Mouse (Mus musculus) liver, embryonic 13.5 days (tissue): Measurements from ENCODE around the gene Krtap29-1. TPM values are rescaled to one million over a fixed set of nuclear protein-coding genes. Genes with fewer than 3 reads are reported as not detected.

ENCODE experiments used
- ATAC-seq: fragments of 200-750 bp; cut with Nextera tagmentation; 2 replicates; pipeline ENCODE4 v1.8.0; 2017; ENCODE audit warnings: low read depth, mild to moderate bottlenecking, moderate number of reproducible peaks, moderate library complexity
- DNase-seq: peaks from one replicate; pipeline ENCODE4 v3.0.0; 2022
- H3K27ac ChIP-seq: fragments of 300-500 bp; sonication (generic); 2 replicates; pipeline ENCODE4 v1.5.1; 2015; ENCODE audit warnings: moderate library complexity, mild to moderate bottlenecking, inconsistent platforms
- H3K27me3 ChIP-seq: fragments of 300-500 bp; sonication (generic); 2 replicates; pipeline ENCODE4 v1.6.1; 2015; ENCODE audit warnings: mild to moderate bottlenecking, inconsistent platforms
- H3K36me3 ChIP-seq: fragments of 300-500 bp; sonication (generic); 2 replicates; pipeline ENCODE4 v1.6.1; 2015; ENCODE audit warnings: mild to moderate bottlenecking, inconsistent platforms
- H3K4me1 ChIP-seq: fragments of 300-500 bp; sonication (generic); replicated peaks from 2 replicates; pipeline ENCODE4 v1.6.1; 2015; ENCODE audit warnings: inconsistent platforms
- H3K4me2 ChIP-seq: fragments of 300-500 bp; sonication (generic); 2 replicates; pipeline ENCODE4 v1.6.1; 2015; ENCODE audit warnings: inconsistent platforms, mild to moderate bottlenecking, moderate library complexity
- H3K4me3 ChIP-seq: fragments of 300-500 bp; sonication (generic); replicated peaks from 2 replicates; pipeline ENCODE4 v1.5.1; 2015; ENCODE audit warnings: mild to moderate bottlenecking, inconsistent platforms
- H3K9ac ChIP-seq: fragments of 300-500 bp; sonication (generic); 2 replicates; pipeline ENCODE4 v1.6.1; 2015; ENCODE audit warnings: mild to moderate bottlenecking, inconsistent platforms
- H3K9me3 ChIP-seq: fragments of 300-500 bp; sonication (generic); replicated peaks from 2 replicates; pipeline ENCODE4 v1.6.1; 2016; ENCODE audit warnings: inconsistent platforms
- WGBS: fragments of 180-500 bp; shearing (Covaris S2); methylation state at CpG from one replicate; pipeline ENCODE4 v1.1.7; 2015; ENCODE audit not compliant: insufficient replicate concordance; 5-methylcytosine and 5-hydroxymethylcytosine counted together
- polyA plus RNA-seq: library from polyadenylated mRNA; unstranded; fragments of >200 nt; fragmentation: Nextera tagmentation; extraction: Ambion mirVana; gene quantifications from 2 replicates; pipeline ENCODE4 v1.2.1, GENCODE M21; 2015

The Krtap29-1 gene
- polyA plus RNA-seq, 1 experiment from 2014 or later: not detected

DNA sequence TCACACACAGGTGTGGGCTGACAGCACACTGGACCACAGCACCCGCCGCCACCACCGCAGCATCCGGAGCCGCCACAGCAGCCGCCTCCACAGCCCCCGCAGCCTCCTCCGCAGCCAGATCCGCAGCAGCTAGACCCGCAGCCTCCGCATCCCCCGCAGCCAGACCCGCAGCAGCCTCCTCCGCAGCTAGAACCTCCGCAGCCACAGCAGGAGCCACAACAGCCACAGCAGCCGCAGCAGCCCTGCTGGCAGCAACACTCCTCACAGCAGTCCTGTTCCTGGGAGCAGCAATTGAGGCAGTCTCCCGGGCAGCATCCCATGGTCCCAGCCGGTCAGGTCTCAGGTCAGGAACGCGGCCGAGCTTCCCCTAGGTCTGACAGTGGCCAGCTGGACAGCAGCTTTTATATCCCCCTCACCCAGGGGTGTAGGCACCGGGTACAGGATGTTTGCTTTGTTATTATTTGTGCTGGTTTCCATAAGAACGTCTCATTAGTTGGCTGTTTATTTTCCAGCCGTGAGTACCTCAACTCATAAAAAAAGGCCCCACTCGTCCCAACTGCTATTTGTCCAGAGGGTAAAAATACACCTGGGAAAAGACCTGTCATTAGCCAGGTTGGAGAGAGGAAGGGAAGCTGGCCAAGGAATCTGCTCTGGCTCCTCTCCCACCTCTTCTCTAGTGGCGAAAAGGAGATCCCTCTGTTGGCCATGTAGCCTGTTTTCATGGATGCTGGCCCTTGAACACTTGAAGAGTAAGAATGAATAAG is 14.9 kb upstream of the Krtap29-1 start, which contains the start of gene Krtap17-1:
Gene Krtap17-1, minus strand, starts transcription at position 375 of the 764 bp plus-strand sequence.
- no peaks in the 10 kb centered on the region for H3K4me1 ChIP-seq
- H3K36me3 ChIP-seq: no peaks in the 10 kb centered on the region
- H3K27ac ChIP-seq: no peak within 1 kb of the TSS
- H3K9me3 ChIP-seq: no peaks in the 10 kb centered on the region
- no peak within 1 kb of the TSS for H3K9ac ChIP-seq
- DNase-seq: no peak
- no peak for ATAC-seq
- H3K4me3 ChIP-seq: no peak within 1 kb of the TSS
- H3K4me2 ChIP-seq: no peak within 1 kb of the TSS
- 31% methylated on average over 26 of the region's 26 CpGs for WGBS
- peaks cover 14% of the 10 kb centered on the region for H3K27me3 ChIP-seq

DNA sequence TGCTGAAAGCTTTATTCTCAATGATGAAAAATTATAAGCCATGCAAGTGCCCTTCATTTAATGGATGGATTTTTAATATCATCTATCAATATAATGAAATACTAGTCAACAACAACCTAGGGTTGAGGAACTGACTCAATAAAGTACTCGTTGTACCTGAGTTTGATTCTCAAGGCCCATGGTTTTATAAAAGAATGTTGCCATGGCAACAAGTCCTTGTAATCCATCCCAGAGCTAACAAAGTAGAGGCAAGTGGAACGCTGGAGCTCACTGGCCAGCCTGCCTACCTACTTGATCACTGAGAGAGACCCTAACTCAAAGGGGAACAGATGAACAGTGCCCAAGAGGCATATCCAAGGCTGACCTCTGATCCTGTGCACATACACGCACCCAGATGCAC is 11.7 kb upstream of the Krtap29-1 start:
- no peaks in the 10 kb centered on the region for H3K4me1 ChIP-seq
- ATAC-seq: no peak
- H3K36me3 ChIP-seq: no peaks in the 10 kb centered on the region
- DNase-seq: no peak
- H3K9ac ChIP-seq: no peak overlapping the region
- peaks cover 14% of the 10 kb centered on the region for H3K27me3 ChIP-seq
- H3K9me3 ChIP-seq: no peaks in the 10 kb centered on the region
- no peak overlapping the region for H3K27ac ChIP-seq
- H3K4me3 ChIP-seq: no peak overlapping the region
- WGBS: 60% methylated on average over 3 of the region's 3 CpGs
- H3K4me2 ChIP-seq: no peak overlapping the region

DNA sequence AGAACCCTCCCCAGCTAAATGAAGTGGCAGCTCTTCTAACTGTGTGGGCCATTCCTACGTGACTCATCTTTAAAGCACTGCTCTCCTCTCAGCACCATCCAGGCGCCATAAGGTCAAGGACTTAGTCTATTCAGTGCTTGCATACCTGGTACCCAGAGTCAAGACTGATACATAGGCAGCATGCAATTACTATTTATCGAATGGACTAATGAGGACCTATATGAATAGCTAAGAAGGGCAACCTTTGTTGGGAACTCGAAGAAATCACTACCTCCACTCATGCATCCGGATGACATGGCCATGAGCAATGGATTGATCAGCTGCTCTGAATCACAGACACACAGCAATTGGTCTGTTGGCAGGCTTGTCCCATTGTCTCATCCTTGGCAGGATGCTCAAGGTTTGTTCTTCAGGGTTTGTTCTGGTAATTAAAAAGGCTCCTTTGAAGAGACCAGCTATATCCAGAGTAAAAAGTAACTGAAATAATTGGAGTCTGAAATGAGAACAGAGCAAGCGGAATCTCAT is 11.1 kb upstream of the Krtap29-1 start:
- no peak overlapping the region for H3K4me2 ChIP-seq
- peaks cover 14% of the 10 kb centered on the region for H3K27me3 ChIP-seq
- no peak overlapping the region for H3K9ac ChIP-seq
- no peaks in the 10 kb centered on the region for H3K36me3 ChIP-seq
- WGBS: 50% methylated on average over 6 of the region's 6 CpGs
- no peak for ATAC-seq
- H3K27ac ChIP-seq: no peak overlapping the region
- no peaks in the 10 kb centered on the region for H3K4me1 ChIP-seq
- no peak for DNase-seq
- H3K4me3 ChIP-seq: no peak overlapping the region
- H3K9me3 ChIP-seq: no peaks in the 10 kb centered on the region

DNA sequence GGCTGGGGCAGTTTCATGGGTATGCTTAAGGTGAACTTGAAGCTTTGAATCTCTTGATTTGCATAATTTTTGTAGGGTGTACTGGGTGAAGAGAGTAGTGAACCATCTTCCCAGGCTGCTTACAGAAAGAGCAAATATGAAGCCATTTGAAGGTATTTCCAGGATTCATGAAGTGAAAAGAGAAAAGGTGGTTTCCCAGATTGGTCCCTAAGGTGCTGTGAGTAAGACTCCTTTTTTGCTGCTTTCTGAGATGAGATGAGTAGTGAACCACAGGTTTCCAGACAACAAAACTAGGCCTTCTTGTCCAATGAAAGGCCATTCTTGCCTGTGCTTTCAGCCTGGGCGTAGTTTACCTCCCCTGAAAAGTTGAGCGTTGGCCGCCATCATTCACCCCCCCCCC is 9.7 kb upstream of the Krtap29-1 start:
- DNase-seq (no peak), ATAC-seq (no peak)
- Histone ChIP-seq H3K4me1 (no peaks in the 10 kb centered on the region), H3K9ac (no peak overlapping the region), H3K36me3 (no peaks in the 10 kb centered on the region), H3K27ac (no peak overlapping the region), H3K4me2 (no peak overlapping the region), H3K27me3 (peaks cover 5% of the 10 kb centered on the region), H3K9me3 (no peaks in the 10 kb centered on the region), H3K4me3 (no peak overlapping the region)
- 70% methylated on average over 3 of the region's 3 CpGs for WGBS

DNA sequence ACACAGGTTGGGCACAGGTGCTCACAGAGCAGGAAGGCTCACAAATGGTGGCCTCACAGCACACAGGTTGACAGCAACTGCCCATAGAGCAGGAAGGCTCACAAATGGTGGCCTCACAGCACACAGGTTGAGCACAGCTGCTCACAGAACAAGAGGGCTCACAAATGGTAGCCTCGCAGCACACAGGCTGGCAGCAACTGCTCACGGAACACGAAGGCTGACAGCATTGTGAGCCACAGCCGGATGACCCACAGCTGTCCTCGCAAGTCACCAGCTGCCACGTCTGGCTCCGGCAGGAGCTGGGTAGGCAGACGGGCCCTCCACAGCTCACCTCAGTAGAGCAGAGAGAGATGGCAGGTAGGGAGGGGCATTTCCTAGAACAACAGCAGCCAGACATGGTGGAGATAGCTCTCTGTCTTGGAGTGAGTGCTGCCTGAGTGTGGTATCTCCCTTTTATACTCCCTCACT is 7.4 kb upstream of the Krtap29-1 start, which contains the start of gene Krtap16-1:
Gene Krtap16-1, minus strand, starts transcription at position 418 of the 468 bp plus-strand sequence.
- Histone ChIP-seq H3K4me2 (no peak within 1 kb of the TSS), H3K36me3 (no peaks in the 10 kb centered on the region), H3K4me3 (no peak within 1 kb of the TSS), H3K4me1 (no peaks in the 10 kb centered on the region), H3K27me3 (no peaks in the 10 kb centered on the region), H3K9ac (no peak within 1 kb of the TSS), H3K9me3 (no peaks in the 10 kb centered on the region), H3K27ac (no peak within 1 kb of the TSS)
- ATAC-seq: no peak
- DNase-seq: no peak
- 62% methylated on average over 8 of the region's 8 CpGs for WGBS

DNA sequence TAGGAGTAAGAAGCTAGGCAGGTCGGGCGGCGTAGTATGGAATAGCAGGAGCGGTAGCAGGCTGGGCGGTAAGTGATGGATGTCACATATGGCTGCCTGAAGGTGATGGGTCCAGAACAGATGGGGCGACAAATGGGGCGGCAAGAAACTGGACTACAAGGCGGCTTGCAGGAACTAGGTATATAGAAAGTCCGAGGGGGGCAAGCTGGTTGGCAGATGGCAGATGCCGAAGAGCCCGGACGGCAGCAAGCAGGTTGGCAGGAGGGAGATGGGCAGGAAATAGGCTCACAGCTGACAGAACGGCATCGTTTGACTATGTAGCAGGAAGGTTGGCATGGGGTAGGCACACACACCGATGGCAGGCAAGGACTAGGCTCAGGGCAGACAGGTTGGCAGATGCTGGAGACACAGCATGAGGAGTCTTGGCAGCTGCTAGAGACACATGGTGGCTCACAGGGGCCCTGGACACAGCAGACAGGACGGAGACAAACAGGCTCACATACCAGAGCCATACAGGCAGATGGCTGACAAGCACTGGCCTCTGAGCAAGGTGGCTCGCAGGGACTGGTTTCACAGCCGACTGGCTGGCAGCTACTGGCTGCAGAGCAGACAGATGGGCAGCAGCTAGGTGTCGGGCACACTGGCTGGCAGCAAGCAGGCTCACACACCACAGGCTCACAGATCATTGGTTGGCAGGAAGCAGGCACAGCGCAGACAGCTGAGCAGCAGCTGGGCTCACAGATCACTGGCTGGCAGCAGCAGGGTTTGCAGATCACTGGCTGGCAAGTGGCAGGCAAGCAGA is 6.6 kb upstream of the Krtap29-1 start:
- Histone ChIP-seq H3K27me3 (no peaks in the 10 kb centered on the region), H3K4me2 (no peak overlapping the region), H3K27ac (no peak overlapping the region), H3K9ac (no peak overlapping the region), H3K36me3 (no peaks in the 10 kb centered on the region), H3K9me3 (no peaks in the 10 kb centered on the region), H3K4me3 (no peak overlapping the region), H3K4me1 (no peaks in the 10 kb centered on the region)
- 71% methylated on average over 20 of the region's 20 CpGs for WGBS
- ATAC-seq (no peak), DNase-seq (no peak)

DNA sequence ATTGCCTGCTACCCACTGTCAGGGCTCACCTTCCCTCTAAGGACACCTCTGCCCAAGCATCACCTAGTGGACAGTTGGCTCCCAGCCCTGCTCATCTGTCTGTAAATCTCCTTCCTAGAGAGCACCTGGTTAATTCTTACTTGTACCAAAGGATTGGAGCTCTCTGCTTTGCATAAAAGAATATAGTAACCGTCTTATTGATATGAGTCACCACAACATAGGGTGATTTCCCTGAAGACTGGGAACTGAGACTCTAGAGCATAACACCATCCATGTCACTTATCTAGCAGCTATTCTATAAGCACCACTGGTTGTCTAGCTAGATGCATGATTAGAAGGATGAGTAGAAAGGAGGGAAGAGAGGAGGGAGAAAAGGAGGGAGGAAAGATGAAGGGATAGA is 4.6 kb upstream of the Krtap29-1 start:
- DNase-seq: no peak
- Histone ChIP-seq H3K27ac (no peak overlapping the region), H3K4me3 (no peak overlapping the region), H3K4me2 (no peak overlapping the region), H3K9ac (no peak overlapping the region), H3K9me3 (no peaks in the 10 kb centered on the region), H3K4me1 (no peaks in the 10 kb centered on the region), H3K27me3 (no peaks in the 10 kb centered on the region), H3K36me3 (no peaks in the 10 kb centered on the region)
- 67% methylated on average over 1 of the region's 1 CpGs for WGBS
- no peak for ATAC-seq

DNA sequence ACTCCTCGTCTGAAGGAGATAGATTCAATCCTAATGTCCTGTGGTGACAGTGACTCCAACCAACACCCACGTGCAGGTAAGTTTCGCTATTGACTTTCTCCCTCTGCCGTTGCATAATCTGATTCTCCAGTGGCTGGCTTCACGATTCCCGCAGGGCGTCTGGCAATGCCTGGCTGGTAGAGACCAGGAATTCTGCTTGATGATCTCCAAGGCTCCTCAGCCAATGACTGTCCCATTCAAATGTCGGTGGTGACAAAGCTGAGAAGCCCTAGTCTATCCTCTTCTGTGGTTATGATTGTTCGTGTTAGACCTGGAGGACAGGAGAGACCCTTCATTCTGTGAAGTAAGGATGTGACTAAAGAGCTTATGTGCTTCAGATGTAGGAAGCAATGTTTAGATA is 3.9 kb upstream of the Krtap29-1 start:
- Histone ChIP-seq H3K4me2 (no peak overlapping the region), H3K36me3 (no peaks in the 10 kb centered on the region), H3K4me3 (no peak overlapping the region), H3K4me1 (no peaks in the 10 kb centered on the region), H3K27me3 (no peaks in the 10 kb centered on the region), H3K9ac (no peak overlapping the region), H3K9me3 (no peaks in the 10 kb centered on the region), H3K27ac (no peak overlapping the region)
- no peak for DNase-seq
- 67% methylated on average over 9 of the region's 9 CpGs for WGBS
- ATAC-seq: no peak

DNA sequence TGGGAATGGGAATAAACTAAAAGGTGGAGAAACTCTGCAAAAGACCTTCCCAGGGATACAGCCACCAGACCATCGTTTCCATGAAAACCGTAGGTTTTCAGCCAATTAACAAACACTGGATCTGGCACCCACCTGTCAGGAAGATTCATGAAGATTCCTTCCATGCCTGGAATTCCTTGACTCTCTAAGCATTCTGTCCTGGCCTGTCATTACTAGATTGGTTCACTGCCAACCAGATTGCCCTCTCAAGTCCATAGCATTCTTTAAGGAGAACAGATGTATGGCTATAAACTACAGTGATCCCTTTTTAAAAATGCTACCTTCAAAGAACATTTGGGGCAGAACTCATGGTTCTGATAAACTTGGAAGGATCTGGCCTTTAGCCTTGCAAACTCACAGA is 12.9 kb downstream of the Krtap29-1 start:
- WGBS: 35% methylated on average over 2 of the region's 2 CpGs
- DNase-seq: no peak
- H3K27ac ChIP-seq: no peak overlapping the region
- H3K4me2 ChIP-seq: no peak overlapping the region
- no peaks in the 10 kb centered on the region for H3K27me3 ChIP-seq
- no peak overlapping the region for H3K4me3 ChIP-seq
- no peak for ATAC-seq
- H3K9me3 ChIP-seq: no peaks in the 10 kb centered on the region
- no peaks in the 10 kb centered on the region for H3K36me3 ChIP-seq
- H3K4me1 ChIP-seq: no peaks in the 10 kb centered on the region
- H3K9ac ChIP-seq: no peak overlapping the region

DNA sequence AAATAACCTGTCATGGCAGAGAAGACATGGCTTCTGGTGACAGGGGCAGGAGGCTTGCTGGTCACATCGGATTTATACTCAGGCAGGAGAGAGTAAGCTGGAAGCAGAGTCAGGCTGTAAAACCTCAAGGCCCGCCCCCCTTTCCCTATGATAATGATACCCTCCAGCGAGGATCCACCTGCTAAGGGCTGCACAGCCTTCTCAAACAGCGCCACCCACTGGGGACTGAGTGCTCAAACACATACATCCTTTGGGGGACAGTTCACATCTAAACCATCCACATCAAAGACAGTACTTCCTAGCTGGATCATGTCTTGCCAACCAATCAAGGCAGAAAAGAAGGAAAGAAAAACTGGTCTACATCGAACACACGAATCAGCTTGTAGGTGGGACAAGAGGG is 14.6 kb downstream of the Krtap29-1 start:
- no peak overlapping the region for H3K9ac ChIP-seq
- H3K27me3 ChIP-seq: no peaks in the 10 kb centered on the region
- H3K27ac ChIP-seq: no peak overlapping the region
- DNase-seq (no peak), ATAC-seq (no peak)
- 36% methylated on average over 6 of the region's 6 CpGs for WGBS
- no peak overlapping the region for H3K4me3 ChIP-seq
- H3K4me2 ChIP-seq: no peak overlapping the region
- no peaks in the 10 kb centered on the region for H3K4me1 ChIP-seq
- no peaks in the 10 kb centered on the region for H3K36me3 ChIP-seq
- no peaks in the 10 kb centered on the region for H3K9me3 ChIP-seq

DNA sequence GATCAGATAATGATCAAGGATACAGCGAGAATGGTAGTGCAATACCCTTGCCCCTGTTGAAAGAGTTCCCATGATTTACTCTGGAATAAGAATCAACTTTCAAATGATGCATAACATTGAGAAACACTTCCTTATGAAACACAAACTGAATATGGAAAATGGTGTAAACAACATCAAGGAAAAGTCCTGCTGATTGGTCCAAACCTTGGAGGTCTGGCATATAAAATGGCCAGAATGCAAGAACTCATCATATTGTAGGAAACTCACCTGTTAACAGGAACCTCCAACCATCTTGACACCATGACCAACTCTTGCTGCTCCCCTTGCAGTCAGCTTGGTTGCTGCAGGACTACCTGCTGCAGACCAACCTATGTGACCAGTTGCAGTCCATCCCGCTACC is 30.7 kb downstream of the Krtap29-1 start, which contains the start of gene Krtap9-5:
Gene Krtap9-5, plus strand, starts transcription at position 301 of the 400 bp plus-strand sequence.
- Histone ChIP-seq H3K36me3 (no peaks in the 10 kb centered on the region), H3K27ac (no peak within 1 kb of the TSS)

More for the DNA sequence above, 30.7 kb downstream of the Krtap29-1 start, which contains the start of gene Krtap9-5:
- no peaks in the 10 kb centered on the region for H3K4me1 ChIP-seq
- WGBS: 58% methylated on average over 2 of the region's 2 CpGs
- H3K9ac ChIP-seq: no peak within 1 kb of the TSS
- DNase-seq (no peak), ATAC-seq (no peak)
- H3K9me3 ChIP-seq: no peaks in the 10 kb centered on the region
- no peak within 1 kb of the TSS for H3K4me2 ChIP-seq
- no peak within 1 kb of the TSS for H3K4me3 ChIP-seq
- H3K27me3 ChIP-seq: no peaks in the 10 kb centered on the region
